Mouse (Mus musculus) erythroblast, embryonic 14.5 days (primary cell): Measurements from ENCODE around the gene Dusp2.

Source experiments
- GATA1 ChIP-seq: IDR thresholded peaks from 2 replicates; pipeline ENCODE4 v1.6.1; 2012; ENCODE audit warnings: low read length, inconsistent platforms, mixed read lengths
- TAL1 ChIP-seq: IDR thresholded peaks from 3 replicates; pipeline ENCODE4 v1.6.1; 2012; ENCODE audit warnings: low read length, inconsistent platforms, mixed read lengths

- TF ChIP-seq TAL1, result no peak
- no peak for TF ChIP-seq GATA1
Observed at GRCm38 (mm10) chr2:127367126-127367820, 31.3 kb downstream of the Dusp2 start.
